23 mouse cellular contexts compared by ENCODE assay signal in genomic region chr3:60917271-60917670, GRCm38 (mm10).
DNase-seq lines count a peak whose midpoint lies in the region; ATAC-seq and TF ChIP-seq lines count a peak whose summit lies in the region.
"Had no signal": no experiment of that assay in that cellular context is flagged by ENCODE, and none has a peak within 500 bp of the region (broad histone marks: within the 10 kb centered on the region; RNA-seq: fewer than 3 reads in every experiment).

No protein-coding gene starts in this region.

- no peak overlapping the region for H3K4me2 ChIP-seq in limb, embryonic 14.5 days (replicated peaks; ENCODE audit: low read depth, low read length, severe bottlenecking)
- H3K4me2 ChIP-seq: embryonic facial prominence, embryonic 13.5 days; embryonic facial prominence, embryonic 15.5 days; forebrain, embryonic 12.5 days had no signal

- no peak overlapping the region for H3K27ac ChIP-seq in limb, embryonic 14.5 days (replicated peaks; ENCODE audit: low read depth, low read length)
- no peak overlapping the region for H3K27ac ChIP-seq in limb, embryonic 10.5 days
- H3K27ac ChIP-seq: embryonic facial prominence, embryonic 13.5 days; embryonic facial prominence, embryonic 15.5 days; forebrain, embryonic 10.5 days; forebrain, embryonic 12.5 days had no signal

- peak; percentile 57; the same call in 1 of the 2 replicates for ATAC-seq in limb, embryonic 14.5 days (ENCODE audit: low FRiP score, low read depth)
- no peak for ATAC-seq in megakaryocyte, adult 5-6 weeks (ENCODE audit: poor library complexity, severe bottlenecking)
- ATAC-seq: forebrain, embryonic 14.5 days; forebrain, embryonic 16.5 days had no signal

- H3K9ac ChIP-seq in limb, embryonic 14.5 days (ENCODE audit: low read depth, low read length, severe bottlenecking), result no peak overlapping the region
- H3K9ac ChIP-seq: embryonic facial prominence, embryonic 13.5 days; embryonic facial prominence, embryonic 15.5 days; forebrain, embryonic 12.5 days had no signal

- H3K4me1 ChIP-seq in limb, embryonic 14.5 days (ENCODE audit: control insufficient read depth, insufficient read depth, low read length), result no peaks in the 10 kb centered on the region
- no peaks in the 10 kb centered on the region for H3K4me1 ChIP-seq in limb, embryonic 10.5 days
- H3K4me1 ChIP-seq: embryonic facial prominence, embryonic 13.5 days; embryonic facial prominence, embryonic 15.5 days; forebrain, embryonic 12.5 days had no signal

- H3K36me3 ChIP-seq in limb, embryonic 14.5 days (ENCODE audit: control insufficient read depth, insufficient read depth, low read length), result no peaks in the 10 kb centered on the region
- no peaks in the 10 kb centered on the region for H3K36me3 ChIP-seq in limb, embryonic 10.5 days
- H3K36me3 ChIP-seq: embryonic facial prominence, embryonic 13.5 days; embryonic facial prominence, embryonic 15.5 days; forebrain, embryonic 10.5 days; forebrain, embryonic 12.5 days had no signal

- H3K27me3 ChIP-seq in limb, embryonic 14.5 days (ENCODE audit: control insufficient read depth, insufficient read depth, low read length), result no peaks in the 10 kb centered on the region
- no peaks in the 10 kb centered on the region for H3K27me3 ChIP-seq in limb, embryonic 10.5 days (ENCODE audit: low read depth, poor library complexity, severe bottlenecking)
- H3K27me3 ChIP-seq: embryonic facial prominence, embryonic 13.5 days; embryonic facial prominence, embryonic 15.5 days; forebrain, embryonic 12.5 days had no signal

- DNase-seq in heart, adult 11 months, result peak; percentile 16
- no peak for DNase-seq in heart, postnatal 14 days
- no peak for DNase-seq in limb, embryonic 14.5 days (ENCODE audit: low spot score)
- no peak for DNase-seq in limb, embryonic 10.5 days (ENCODE audit: low spot score)
- DNase-seq in embryo, embryonic 11 days, result peak; percentile 9
- DNase-seq in thymus, postnatal 25 days, result no peak
- DNase-seq: adrenal gland, adult 2 months; adrenal gland, postnatal 10 days; adrenal gland, postnatal 25 days; cerebellum, adult 11 months; cerebellum, adult 18-20 months; cerebellum, adult 8-10 months; cerebellum, adult 9-11 months; cerebellum, postnatal 14 days; cerebellum, postnatal 36 days had no signal

- H3K4me3 ChIP-seq in limb, embryonic 14.5 days (replicated peaks; ENCODE audit: low read length), result no peak overlapping the region
- no peak overlapping the region for H3K4me3 ChIP-seq in limb, embryonic 10.5 days
- H3K4me3 ChIP-seq: embryonic facial prominence, embryonic 13.5 days; embryonic facial prominence, embryonic 15.5 days; erythroblast, embryonic 14.5 days; forebrain, embryonic 10.5 days; forebrain, embryonic 12.5 days had no signal

- no peaks in the 10 kb centered on the region for H3K9me3 ChIP-seq in limb, embryonic 14.5 days (ENCODE audit: control insufficient read depth, low read length)
- H3K9me3 ChIP-seq in limb, embryonic 10.5 days (replicated peaks), result no peaks in the 10 kb centered on the region
- H3K9me3 ChIP-seq: embryonic facial prominence, embryonic 13.5 days; embryonic facial prominence, embryonic 15.5 days; forebrain, embryonic 10.5 days; forebrain, embryonic 12.5 days had no signal

- 54% methylated on average over 3 of the region's 3 CpGs for WGBS in limb, embryonic 14.5 days
- 77% methylated on average over 3 of the region's 3 CpGs for WGBS in limb, embryonic 10.5 days

- intact Hi-C loops in heart, postnatal 14 days (cut with DNase I), result no loop called here

- TF ChIP-seq POLR2A in limb, embryonic 14.5 days (IDR thresholded peaks at IDR 0.05; ENCODE audit: borderline replicate concordance, extremely low read depth, insufficient read depth, insufficient read length), result no peak

Comparison
In these comparisons a context has a peak if more than half of its experiments do, and no peak if none do; other contexts are left out.
1. DNase-seq: peak in heart, adult 11 months (single experiment) and embryo, embryonic 11 days (single experiment); none in heart, postnatal 14 days (0 of 2), limb, embryonic 14.5 days (single experiment), limb, embryonic 10.5 days (single experiment) and thymus, postnatal 25 days (single experiment).